Mouse (Mus musculus): ENCODE measurements around the gene Prkar1b. TPM values are rescaled to one million over a fixed set of nuclear protein-coding genes. Genes with fewer than 3 reads are reported as not detected.

Prkar1b gene
- total RNA-seq, 4 experiments from 2014 or later = 2.1 to 2.7 (median 2.3) TPM

- no peak for DNase-seq (ENCODE audit: low spot score)
These were observed 174.8 kb downstream of the Prkar1b start for GRCm38 (mm10) chr5:138974911-138975485.

DNA sequence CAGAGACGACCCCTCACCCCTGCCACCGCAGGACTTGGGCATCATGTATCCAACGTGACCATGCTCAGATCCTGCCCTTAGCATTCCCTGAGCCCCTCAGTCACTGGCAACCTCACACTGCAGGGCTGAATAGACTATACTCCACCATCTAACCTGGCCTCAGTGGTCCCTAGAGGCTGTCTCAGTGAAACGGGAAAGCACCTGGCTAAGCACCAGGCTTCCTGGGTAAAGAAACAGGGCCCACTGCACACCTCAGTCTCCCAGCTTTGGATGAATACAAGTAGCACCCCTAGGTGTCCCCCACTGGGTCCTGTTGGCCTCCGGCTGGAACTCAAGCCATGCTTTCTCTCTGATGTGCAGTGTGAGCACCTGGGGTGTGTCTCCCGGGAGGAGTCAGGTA lies 176.3 kb downstream of the Prkar1b start:
- DNase-seq (ENCODE audit: low spot score) = no peak

DNA sequence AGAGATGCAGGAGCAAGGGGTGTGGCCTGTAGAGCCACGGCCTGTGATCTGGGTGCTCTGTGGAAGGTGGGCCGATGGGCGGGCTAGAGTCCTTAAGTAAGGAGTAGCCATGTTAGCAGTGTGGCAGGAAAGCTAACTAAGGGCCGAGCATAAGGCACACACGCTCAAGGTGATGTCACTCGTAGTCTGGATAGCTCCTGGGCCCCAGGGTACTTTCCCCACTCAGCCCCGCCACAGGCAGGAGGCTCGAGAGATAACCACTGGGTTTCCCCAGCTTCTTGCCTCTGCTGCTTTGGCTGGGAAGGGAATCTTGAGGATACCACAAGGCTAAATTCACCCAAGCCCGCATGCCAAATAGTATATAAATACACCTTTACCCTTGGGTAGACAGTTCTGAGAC lies 178.4 kb downstream of the Prkar1b start:
- DNase-seq (ENCODE audit: low spot score) = no peak

GRCm38 (mm10) chr5:138970056-138970490 lies 179.7 kb downstream of the Prkar1b start:
- DNase-seq (ENCODE audit: low spot score) = no peak

Other genes starting within 250 kb of the Prkar1b start
- gene Pdgfa, start 152.6 kb downstream of the Prkar1b start, total RNA-seq (2022) = 10 to 100 TPM; 18.3 to 23.9 (median 20.6) TPM
- 10 to 100 TPM; 16.1 to 20.0 (median 18.2) TPM for gene Dnaaf5, start 222 bp upstream of the Prkar1b start, total RNA-seq (2022)
- gene Sun1, start 50.6 kb upstream of the Prkar1b start, total RNA-seq (2022) = 10 to 100 TPM; 48.0 to 58.0 (median 50.7) TPM
- gene Get4, start 102.3 kb upstream of the Prkar1b start, total RNA-seq (2022) = 10 to 100 TPM; 39.1 to 45.9 (median 43.7) TPM
- 1 to 10 TPM; 2.1 to 4.2 (median 2.9) TPM for gene Adap1, start 175.6 kb upstream of the Prkar1b start, total RNA-seq (2022)
- 100 to 1,000 TPM in 3 of 4 experiments, 10 to 100 TPM in 1; 96.9 to 114 (median 106) TPM for gene Cox19, start 201.4 kb upstream of the Prkar1b start, total RNA-seq (2022)
- gene Cyp2w1, start 202.6 kb upstream of the Prkar1b start, total RNA-seq (2022) = not detected
- 10 to 100 TPM; 43.1 to 55.6 (median 47.0) TPM for gene Gpr146, start 227.7 kb upstream of the Prkar1b start, total RNA-seq (2022)